Mouse (Mus musculus): Measurements from ENCODE around the gene Rrm1. TPM values are rescaled to one million over a fixed set of nuclear protein-coding genes. Genes with fewer than 3 reads are reported as not detected.

Gene Rrm1
- polyA plus RNA-seq, 1 experiment from 2014 or later, result 58.6 TPM

DNA sequence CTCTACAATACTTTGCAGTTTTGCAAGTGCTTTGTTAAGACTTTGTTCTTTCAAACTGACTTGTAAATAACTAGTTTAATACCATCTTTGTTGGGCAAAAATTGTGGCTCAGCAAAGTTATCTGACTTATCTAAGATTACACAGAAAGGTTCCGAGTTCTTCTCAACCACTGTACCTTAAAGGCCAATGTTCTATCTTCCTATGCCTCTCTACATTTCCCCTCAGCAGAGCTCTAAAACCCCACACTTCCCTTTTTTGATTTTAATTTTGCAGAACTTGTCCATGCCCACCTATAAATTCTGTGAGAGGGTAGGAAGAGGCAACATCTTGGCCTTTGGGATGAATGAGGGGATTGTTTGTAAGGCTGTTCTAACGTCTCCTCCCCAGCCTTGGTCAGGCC, 7.2 kb upstream of the Rrm1 start:
- peaks cover 10% of the 10 kb centered on the region; the same call in 1 of the 2 replicates for H3K36me3 ChIP-seq
- 94% methylated on average over 2 of the region's 2 CpGs for WGBS
- no peak overlapping the region for H3K4me3 ChIP-seq
- no peak for ATAC-seq (ENCODE audit: low FRiP score)
- no peak overlapping the region for H3K9ac ChIP-seq
- no peak overlapping the region for H3K27ac ChIP-seq
- H3K27me3 ChIP-seq, result peaks cover 20% of the 10 kb centered on the region
- H3K4me1 ChIP-seq (replicated peaks), result no peaks in the 10 kb centered on the region
- no peak overlapping the region for H3K4me2 ChIP-seq
- H3K9me3 ChIP-seq, result no peaks in the 10 kb centered on the region

DNA sequence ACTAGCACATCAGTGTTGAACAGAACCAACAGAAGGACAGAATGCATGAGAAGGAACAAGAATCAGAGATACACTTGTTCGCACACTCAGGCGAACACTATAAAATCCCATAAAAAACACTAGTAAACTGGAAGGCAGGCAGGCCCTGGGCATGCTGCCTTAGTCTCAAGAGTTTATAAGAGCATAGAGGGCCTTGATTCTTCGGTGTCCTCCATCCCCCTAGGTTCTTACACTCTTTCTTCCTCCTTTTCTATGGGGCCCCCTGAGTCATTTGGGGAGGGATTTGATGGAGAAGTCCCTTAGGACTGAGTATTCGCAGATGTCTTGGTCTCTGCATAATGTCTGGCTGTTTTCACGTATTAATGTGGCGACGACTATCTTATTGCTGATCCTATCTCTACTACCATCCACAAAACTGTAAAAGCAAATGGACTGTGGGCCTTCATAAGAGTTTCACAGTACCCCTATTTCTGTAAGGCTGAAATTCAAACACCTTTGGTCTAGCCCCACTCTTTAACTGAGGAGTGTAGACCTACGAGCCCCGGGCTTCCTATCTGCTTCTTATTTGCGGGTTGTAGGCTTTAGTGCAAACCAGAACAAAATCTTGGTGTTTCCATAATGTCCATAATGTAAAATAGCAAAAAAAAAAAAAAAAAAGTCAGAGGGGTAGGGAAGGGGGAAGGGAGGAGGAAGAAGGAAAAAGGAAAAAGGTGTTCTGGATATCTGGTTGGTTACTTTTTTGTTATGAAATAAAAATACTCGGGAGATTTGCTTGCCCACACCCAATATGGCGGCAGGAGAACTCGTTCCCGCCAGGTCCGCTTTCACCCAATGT, 456 bp upstream of the Rrm1 start:
- Histone ChIP-seq H3K4me3 (peak overlapping the region; percentile 81), H3K27ac (peak overlapping the region; percentile 30; the same call in 1 of the 2 replicates), H3K36me3 (peaks cover 4% of the 10 kb centered on the region), H3K9ac (no peak overlapping the region), H3K9me3 (no peaks in the 10 kb centered on the region), H3K27me3 (peaks cover 24% of the 10 kb centered on the region), H3K4me1 (replicated peaks) (peaks cover 24% of the 10 kb centered on the region), H3K4me2 (peak overlapping the region; percentile 43)
- 55% methylated on average over 15 of the region's 15 CpGs for WGBS
- ATAC-seq (ENCODE audit: low FRiP score), result peak; percentile 50

DNA sequence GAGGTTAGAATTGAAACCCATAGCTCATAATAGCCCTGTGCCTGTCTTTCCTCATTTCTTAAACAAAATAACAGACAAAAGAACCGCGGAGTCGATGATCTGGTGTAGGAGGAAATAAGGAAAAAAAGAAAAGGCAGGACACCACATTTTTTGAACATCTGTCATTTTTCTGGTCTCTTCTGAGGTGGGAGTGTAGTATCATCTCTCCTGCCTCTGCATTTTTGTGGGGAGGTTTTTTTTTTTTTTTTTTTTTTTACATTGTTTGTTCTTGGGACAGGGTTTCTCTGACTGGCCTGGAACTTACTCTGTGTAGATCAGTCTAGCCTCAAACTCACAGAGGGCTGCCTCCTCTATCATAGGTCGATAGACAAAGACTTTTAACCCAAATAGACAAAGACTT, 937 bp downstream of the Rrm1 start:
- H3K9me3 ChIP-seq, result no peaks in the 10 kb centered on the region
- peaks cover 13% of the 10 kb centered on the region for H3K27me3 ChIP-seq
- H3K4me3 ChIP-seq, result peak overlapping the region; percentile 81
- peaks cover 16% of the 10 kb centered on the region for H3K36me3 ChIP-seq
- 0% methylated on average over 4 of the region's 4 CpGs for WGBS
- peak overlapping the region; percentile 83 for H3K4me2 ChIP-seq
- peak overlapping the region; percentile 81; the same call in 1 of the 2 replicates for H3K27ac ChIP-seq
- peaks cover 24% of the 10 kb centered on the region for H3K4me1 ChIP-seq (replicated peaks)
- peak overlapping the region; percentile 80 for H3K9ac ChIP-seq
- no peak for ATAC-seq (ENCODE audit: low FRiP score)

DNA sequence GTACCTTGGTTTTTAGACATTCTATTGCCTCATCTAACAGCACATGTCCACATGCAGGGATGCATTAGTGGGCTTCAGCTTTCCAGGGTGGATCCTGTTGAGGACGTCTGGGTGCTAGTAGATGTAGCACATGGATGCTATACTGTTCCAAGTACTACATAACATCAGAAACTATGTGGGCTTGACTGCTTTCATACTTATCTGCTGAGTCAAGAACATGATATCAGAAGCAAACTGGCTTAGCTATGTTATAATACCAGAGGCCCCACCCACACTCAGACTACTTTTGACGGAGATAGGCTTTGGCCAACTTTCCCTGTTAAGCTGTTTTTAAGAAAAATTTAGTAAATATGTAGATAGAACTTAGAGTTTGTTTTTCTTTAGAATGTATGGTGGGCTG, 2.8 kb downstream of the Rrm1 start:
- no peak for ATAC-seq (ENCODE audit: low FRiP score)
- H3K4me1 ChIP-seq (replicated peaks), result peaks cover 24% of the 10 kb centered on the region
- no peak overlapping the region for H3K4me3 ChIP-seq
- no peak overlapping the region for H3K9ac ChIP-seq
- peaks cover 26% of the 10 kb centered on the region for H3K36me3 ChIP-seq
- WGBS, result 89% methylated on average over 2 of the region's 2 CpGs
- no peak overlapping the region for H3K27ac ChIP-seq
- no peak overlapping the region for H3K4me2 ChIP-seq
- no peaks in the 10 kb centered on the region for H3K9me3 ChIP-seq
- peaks cover 4% of the 10 kb centered on the region; the same call in 1 of the 2 replicates for H3K27me3 ChIP-seq

DNA sequence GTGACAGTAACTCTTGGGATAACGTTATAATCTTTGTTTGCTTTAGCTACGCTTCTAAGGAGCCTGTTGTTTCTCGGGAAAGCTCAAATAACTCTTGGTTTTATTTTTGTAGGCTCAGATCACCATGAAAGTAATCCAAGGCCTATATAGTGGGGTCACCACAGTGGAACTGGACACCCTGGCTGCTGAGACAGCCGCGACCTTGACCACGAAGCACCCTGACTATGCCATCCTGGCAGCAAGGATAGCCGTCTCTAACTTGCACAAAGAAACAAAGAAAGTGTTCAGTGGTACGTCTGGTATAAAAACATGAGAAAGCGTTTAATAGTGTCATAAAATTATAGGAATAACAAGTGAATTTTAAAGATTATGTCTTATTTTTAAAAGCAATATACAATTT, 4.9 kb downstream of the Rrm1 start:
- Histone ChIP-seq H3K4me1 (replicated peaks) (peaks cover 24% of the 10 kb centered on the region), H3K9ac (no peak overlapping the region), H3K27me3 (no peaks in the 10 kb centered on the region), H3K9me3 (no peaks in the 10 kb centered on the region), H3K4me2 (no peak overlapping the region), H3K27ac (no peak overlapping the region), H3K36me3 (peaks cover 44% of the 10 kb centered on the region), H3K4me3 (no peak overlapping the region)
- ATAC-seq (ENCODE audit: low FRiP score), result no peak
- 96% methylated on average over 9 of the region's 9 CpGs for WGBS

DNA sequence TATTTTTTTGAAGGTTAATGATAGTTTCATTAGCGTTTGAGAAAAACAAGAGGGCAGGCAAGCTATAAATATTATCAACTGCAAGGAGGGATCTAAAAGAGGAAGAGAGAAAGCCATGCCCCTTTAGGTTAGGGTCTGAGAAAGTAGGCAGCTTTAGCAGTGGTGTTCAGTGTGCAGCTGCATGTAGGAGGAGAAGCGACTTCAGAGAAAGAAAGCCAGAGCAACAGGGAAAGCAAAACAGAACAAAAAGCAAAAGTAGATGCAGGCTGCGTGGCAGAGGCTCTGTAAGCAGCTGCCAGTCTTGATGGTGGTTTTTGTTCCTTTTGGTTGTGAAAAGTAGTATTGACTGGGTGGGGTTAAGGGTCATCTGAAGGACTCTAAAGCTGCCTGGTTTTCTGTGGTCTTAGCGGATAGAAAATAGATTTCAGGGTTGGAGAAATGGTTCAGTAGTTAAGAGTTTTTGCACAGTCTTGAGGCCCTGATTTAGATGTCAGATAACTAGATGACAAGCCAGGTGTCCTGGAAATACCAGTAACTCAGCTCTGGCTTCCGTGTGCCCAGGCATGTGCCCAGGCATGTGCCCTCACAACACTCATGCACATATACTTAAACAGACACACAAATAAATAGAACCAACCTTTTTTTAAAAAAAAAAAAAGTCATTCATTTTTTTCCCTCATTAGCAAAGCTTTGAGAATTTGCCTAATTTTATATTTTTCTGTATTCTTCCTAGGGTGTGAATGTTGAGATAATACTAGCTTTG, 17.3 kb downstream of the Rrm1 start:
- no peak for ATAC-seq (ENCODE audit: low FRiP score)
- WGBS, result 78% methylated on average over 5 of the region's 5 CpGs

DNA sequence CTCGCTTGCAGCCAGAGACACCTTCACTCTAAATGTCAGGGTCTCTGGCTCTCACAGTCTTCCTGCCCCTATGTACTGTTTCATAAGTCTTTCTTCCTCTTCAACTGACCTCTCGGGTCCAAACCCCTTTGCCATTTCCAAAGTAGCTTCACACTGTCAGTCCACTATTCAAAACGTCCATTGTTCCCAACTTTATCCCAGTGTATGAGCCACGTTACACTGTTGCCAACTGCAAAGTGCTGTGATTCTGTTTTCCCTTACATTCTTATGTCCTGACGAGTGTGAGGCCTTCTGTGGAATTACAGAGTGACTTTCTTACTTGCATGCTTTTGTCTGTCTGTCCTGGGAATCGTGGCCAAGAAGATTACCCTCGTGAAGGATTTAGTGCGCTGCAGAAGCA, 26.1 kb downstream of the Rrm1 start:
- no peaks in the 10 kb centered on the region for H3K9me3 ChIP-seq
- 88% methylated on average over 8 of the region's 8 CpGs for WGBS
- H3K4me1 ChIP-seq (replicated peaks), result no peaks in the 10 kb centered on the region
- H3K4me3 ChIP-seq, result no peak overlapping the region
- no peaks in the 10 kb centered on the region for H3K27me3 ChIP-seq
- H3K27ac ChIP-seq, result no peak overlapping the region
- peaks cover 59% of the 10 kb centered on the region for H3K36me3 ChIP-seq
- no peak for ATAC-seq (ENCODE audit: low FRiP score)
- no peak overlapping the region for H3K9ac ChIP-seq
- H3K4me2 ChIP-seq, result no peak overlapping the region

More for the DNA sequence above, 17.3 kb downstream of the Rrm1 start:
- H3K27me3 ChIP-seq, result no peaks in the 10 kb centered on the region
- H3K36me3 ChIP-seq, result peaks cover 86% of the 10 kb centered on the region
- no peak overlapping the region for H3K4me2 ChIP-seq
- no peak overlapping the region for H3K27ac ChIP-seq
- no peaks in the 10 kb centered on the region for H3K4me1 ChIP-seq (replicated peaks)
- H3K4me3 ChIP-seq, result no peak overlapping the region
- no peaks in the 10 kb centered on the region for H3K9me3 ChIP-seq
- H3K9ac ChIP-seq, result no peak overlapping the region

DNA sequence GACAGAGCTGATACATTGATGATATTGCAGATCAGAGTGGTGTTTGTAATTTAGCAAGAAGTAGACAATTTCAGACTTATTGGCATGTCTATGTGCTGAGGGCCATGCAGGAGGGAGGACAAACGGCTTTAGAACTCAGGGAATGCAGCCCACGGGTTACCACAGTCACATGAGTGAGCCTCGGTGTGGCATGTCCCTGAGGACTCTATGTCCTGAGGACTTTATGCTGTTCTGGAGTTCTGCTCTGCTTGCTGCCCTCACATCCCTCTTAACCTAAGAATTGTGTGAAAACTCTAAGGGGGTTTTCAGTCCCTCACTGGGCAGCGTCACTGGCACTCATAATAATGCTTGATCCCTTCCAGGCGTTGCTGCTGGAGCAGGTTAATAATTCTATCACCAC, 31.2 kb downstream of the Rrm1 start:
- Histone ChIP-seq H3K4me1 (replicated peaks) (no peaks in the 10 kb centered on the region), H3K4me2 (no peak overlapping the region), H3K9ac (no peak overlapping the region), H3K9me3 (no peaks in the 10 kb centered on the region), H3K27me3 (no peaks in the 10 kb centered on the region), H3K4me3 (no peak overlapping the region), H3K36me3 (peaks cover 18% of the 10 kb centered on the region), H3K27ac (no peak overlapping the region)
- ATAC-seq (ENCODE audit: low FRiP score), result no peak
- 77% methylated on average over 5 of the region's 5 CpGs for WGBS

DNA sequence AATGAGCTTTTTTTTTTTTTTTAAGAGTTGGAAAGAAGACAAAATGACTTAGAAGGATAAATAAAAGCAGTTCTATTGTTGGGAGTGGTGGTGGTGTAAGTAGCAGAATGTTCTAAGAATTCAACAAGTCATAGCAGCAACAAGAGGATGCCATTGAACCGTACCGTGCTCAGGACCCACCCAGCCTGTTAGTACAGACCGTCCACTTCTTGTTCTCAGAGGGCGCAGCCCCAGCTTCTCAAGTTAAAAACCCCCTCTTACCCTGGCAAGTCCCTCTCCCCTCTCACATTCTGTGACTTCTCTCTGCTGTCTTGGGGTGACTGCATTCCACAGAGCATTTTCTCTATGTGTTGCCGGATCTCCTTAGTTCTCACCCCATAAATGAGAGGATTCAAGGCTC, 35.1 kb downstream of the Rrm1 start:
- no peaks in the 10 kb centered on the region for H3K27me3 ChIP-seq
- WGBS, result 95% methylated on average over 5 of the region's 5 CpGs
- H3K4me1 ChIP-seq (replicated peaks), result no peaks in the 10 kb centered on the region
- H3K4me2 ChIP-seq, result no peak overlapping the region
- no peaks in the 10 kb centered on the region for H3K9me3 ChIP-seq
- H3K27ac ChIP-seq, result no peak overlapping the region
- no peak overlapping the region for H3K9ac ChIP-seq
- H3K36me3 ChIP-seq, result peaks cover 6% of the 10 kb centered on the region; the same call in 1 of the 2 replicates
- no peak for ATAC-seq (ENCODE audit: low FRiP score)
- no peak overlapping the region for H3K4me3 ChIP-seq

DNA sequence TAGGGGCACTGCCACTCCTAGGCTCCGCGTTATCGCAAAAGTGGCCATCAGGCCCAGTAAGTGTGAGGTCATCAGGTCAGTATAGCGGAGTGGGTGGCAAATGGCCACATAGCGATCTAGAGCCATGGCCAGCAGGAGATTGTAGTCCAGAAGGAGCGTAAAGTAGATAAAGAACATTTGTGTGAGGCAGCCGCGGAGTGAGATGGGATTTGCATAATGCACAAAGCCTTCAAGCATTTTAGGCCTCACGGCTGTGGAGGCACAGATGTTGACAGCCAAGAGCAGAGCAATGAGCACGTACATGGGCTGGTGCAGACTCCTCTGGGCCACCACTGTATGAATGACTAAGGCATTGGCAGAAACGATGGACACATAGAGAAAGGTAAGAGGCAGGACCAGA, 35.9 kb downstream of the Rrm1 start:
- WGBS, result 78% methylated on average over 11 of the region's 11 CpGs
- Histone ChIP-seq H3K27me3 (no peaks in the 10 kb centered on the region), H3K4me2 (no peak overlapping the region), H3K4me1 (replicated peaks) (no peaks in the 10 kb centered on the region), H3K36me3 (peaks cover 6% of the 10 kb centered on the region; the same call in 1 of the 2 replicates), H3K4me3 (no peak overlapping the region), H3K27ac (no peak overlapping the region), H3K9ac (no peak overlapping the region), H3K9me3 (no peaks in the 10 kb centered on the region)
- no peak for ATAC-seq (ENCODE audit: low FRiP score)

DNA sequence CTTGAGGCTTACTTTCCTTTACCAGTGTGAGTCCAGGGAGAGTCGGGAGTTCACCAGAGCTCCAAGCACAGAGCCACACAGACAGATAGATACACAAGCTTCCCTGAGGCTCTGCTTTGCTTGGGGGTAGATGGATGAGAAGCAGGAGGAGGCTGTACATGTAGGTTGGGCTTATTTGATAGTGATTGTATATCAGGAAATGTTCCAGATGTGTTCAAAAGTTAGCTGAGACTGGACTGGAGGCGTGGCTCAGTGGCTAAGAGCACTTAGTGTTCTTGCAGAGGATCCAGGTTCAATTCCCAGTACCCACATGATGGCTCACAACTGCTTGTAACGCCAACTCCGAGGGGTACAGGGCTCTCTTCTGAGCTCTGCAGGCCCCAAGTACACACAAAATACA, 36.9 kb downstream of the Rrm1 start:
- Histone ChIP-seq H3K9me3 (no peaks in the 10 kb centered on the region), H3K4me2 (no peak overlapping the region), H3K27ac (no peak overlapping the region), H3K9ac (no peak overlapping the region), H3K4me1 (replicated peaks) (no peaks in the 10 kb centered on the region), H3K4me3 (no peak overlapping the region), H3K36me3 (peaks cover 6% of the 10 kb centered on the region; the same call in 1 of the 2 replicates), H3K27me3 (no peaks in the 10 kb centered on the region)
- no peak for ATAC-seq (ENCODE audit: low FRiP score)
- 90% methylated on average over 4 of the region's 4 CpGs for WGBS

DNA sequence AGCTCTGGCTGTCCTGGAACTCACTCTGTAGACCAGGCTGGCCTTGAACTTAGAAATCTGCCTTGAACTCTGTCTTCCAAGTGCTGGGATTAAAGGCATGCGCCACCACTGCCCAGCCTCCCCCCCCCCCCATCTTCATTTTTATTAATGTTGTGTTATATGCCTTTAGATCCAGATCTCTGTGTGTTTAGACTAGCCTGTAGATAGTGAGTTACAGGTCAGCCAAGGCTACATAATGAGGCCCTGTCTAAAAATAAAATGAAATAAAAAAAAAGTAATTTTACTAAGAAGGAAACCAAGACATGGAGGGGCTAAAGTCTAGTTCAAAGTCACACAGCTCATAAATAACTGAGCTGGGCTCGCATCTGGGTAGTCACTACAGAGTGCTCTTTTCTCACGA, 37.4 kb downstream of the Rrm1 start:
- no peak overlapping the region for H3K9ac ChIP-seq
- no peak for ATAC-seq (ENCODE audit: low FRiP score)
- peaks cover 6% of the 10 kb centered on the region; the same call in 1 of the 2 replicates for H3K36me3 ChIP-seq
- no peaks in the 10 kb centered on the region for H3K27me3 ChIP-seq
- no peak overlapping the region for H3K4me2 ChIP-seq
- no peaks in the 10 kb centered on the region for H3K9me3 ChIP-seq
- no peaks in the 10 kb centered on the region for H3K4me1 ChIP-seq (replicated peaks)
- WGBS, result 86% methylated on average over 3 of the region's 3 CpGs
- H3K4me3 ChIP-seq, result no peak overlapping the region
- no peak overlapping the region for H3K27ac ChIP-seq
